Mouse (Mus musculus) liver, adult 2 months (tissue): ENCODE measurements around the gene Rsph9. TPM values are rescaled to one million over a fixed set of nuclear protein-coding genes. Genes with fewer than 3 reads are reported as not detected.

Experiments
- DNase-seq: peaks from one replicate; pipeline ENCODE4 v3.0.0-alpha.2; 2011; ENCODE audit warnings: low read depth, low spot score; ENCODE audit errors: extremely low read depth
- H3K27ac ChIP-seq: fragments of 200-500 bp; replicated peaks from 2 replicates; pipeline ENCODE4 v1.5.1; 2012; ENCODE audit warnings: low read depth, mild to moderate bottlenecking, control low read depth, inconsistent platforms, low read length; ENCODE audit not compliant: insufficient read depth
- H3K27me3 ChIP-seq: fragments of 200-500 bp; 2 replicates; pipeline ENCODE4 v1.6.1; 2012; ENCODE audit warnings: mild to moderate bottlenecking, moderate library complexity, low read length, inconsistent platforms; ENCODE audit not compliant: control insufficient read depth, insufficient read depth
- H3K36me3 ChIP-seq: fragments of 200-500 bp; 2 replicates; pipeline ENCODE4 v1.6.1; 2012; ENCODE audit warnings: low read length, inconsistent platforms; ENCODE audit not compliant: control insufficient read depth, insufficient read depth
- H3K4me1 ChIP-seq: fragments of 200-500 bp; 2 replicates; pipeline ENCODE4 v1.6.1; 2011; ENCODE audit warnings: low read length; ENCODE audit not compliant: control insufficient read depth, insufficient read depth
- H3K4me3 ChIP-seq: fragments of 200-500 bp; 2 replicates; pipeline ENCODE4 v1.5.1; 2011; ENCODE audit warnings: low read depth, mild to moderate bottlenecking, control low read depth, low read length, moderate library complexity; ENCODE audit not compliant: insufficient read depth
- H3K79me2 ChIP-seq: fragments of 200-500 bp; 2 replicates; pipeline ENCODE4 v1.6.1; 2012; ENCODE audit warnings: inconsistent platforms, mild to moderate bottlenecking, low read length, moderate library complexity; ENCODE audit not compliant: control insufficient read depth, insufficient read depth
- H3K9ac ChIP-seq: fragments of 200-500 bp; 2 replicates; pipeline ENCODE4 v1.6.1; 2012; ENCODE audit warnings: low read depth, mild to moderate bottlenecking, control low read depth, inconsistent platforms, low read length
- CTCF ChIP-seq: fragments of 200-500 bp; IDR thresholded peaks from 2 replicates; pipeline ENCODE4 v1.5.1; 2011; ENCODE audit warnings: low read depth, low read length, control low read depth
- POLR2A ChIP-seq: fragments of 200-500 bp; IDR thresholded peaks from 2 replicates; pipeline ENCODE4 v1.6.1; 2011; ENCODE audit warnings: low read length, control low read depth; ENCODE audit not compliant: insufficient read depth; ENCODE audit errors: extremely low read depth
- WGBS: fragments of 180-500 bp; shearing (Covaris S2); methylation state at CpG from one replicate; pipeline ENCODE4 v1.1.7; 2018; 5-methylcytosine and 5-hydroxymethylcytosine counted together
- polyA plus RNA-seq: library from polyadenylated mRNA; depleted of rRNA; stranded (reverse); fragments of >200 nt; gene quantifications from 2 replicates; pipeline ENCODE4 v1.2.3, GENCODE M21; 2012
- total RNA-seq: library from RNA; depleted of rRNA; stranded (reverse); fragments of >200 nt; gene quantifications from 2 replicates; pipeline ENCODE4 v1.2.3, GENCODE M21; 2014

The Rsph9 gene
- total and polyA plus RNA-seq, 2 experiments: 0.83 to 0.93 TPM

- Histone ChIP-seq H3K4me1 (peaks cover 16% of the 10 kb centered on the region), H3K9ac (no peak overlapping the region), H3K4me3 (no peak overlapping the region), H3K27ac (no peak overlapping the region; the same call in 1 of the 2 replicates), H3K27me3 (no peaks in the 10 kb centered on the region), H3K36me3 (peaks cover 17% of the 10 kb centered on the region; the same call in 1 of the 2 replicates), H3K79me2 (no peaks in the 10 kb centered on the region; the same call in 1 of the 2 replicates)
- no peak for TF ChIP-seq POLR2A
- TF ChIP-seq CTCF: no peak
- 48% methylated on average over 7 of the region's 7 CpGs for WGBS
- DNase-seq: no peak
These were observed 18.5 kb upstream of the Rsph9 start for GRCm38 (mm10) chr17:46162551-46162950.

GRCm38 (mm10) chr17:46161710-46162109, 17.7 kb upstream of the Rsph9 start:
- Histone ChIP-seq H3K27ac (peak overlapping the region; percentile 65), H3K9ac (peak overlapping the region; percentile 78), H3K36me3 (peaks cover 11% of the 10 kb centered on the region; the same call in 1 of the 2 replicates), H3K79me2 (no peaks in the 10 kb centered on the region; the same call in 1 of the 2 replicates), H3K4me1 (peaks cover 16% of the 10 kb centered on the region), H3K27me3 (no peaks in the 10 kb centered on the region), H3K4me3 (peak overlapping the region; percentile 73)
- TF ChIP-seq CTCF (no peak), POLR2A (no peak)
- DNase-seq: no peak
- WGBS: 37% methylated on average over 9 of the region's 9 CpGs

GRCm38 (mm10) chr17:46161179-46161578, 17.2 kb upstream of the Rsph9 start:
- under 1% methylated on average over 19 of the region's 19 CpGs for WGBS
- H3K4me3 ChIP-seq: peak overlapping the region; percentile 73
- H3K36me3 ChIP-seq: peaks cover 6% of the 10 kb centered on the region; the same call in 1 of the 2 replicates
- H3K27me3 ChIP-seq: no peaks in the 10 kb centered on the region
- no peaks in the 10 kb centered on the region; the same call in 1 of the 2 replicates for H3K79me2 ChIP-seq
- peaks cover 16% of the 10 kb centered on the region for H3K4me1 ChIP-seq
- TF ChIP-seq POLR2A (no peak), CTCF (no peak)
- no peak for DNase-seq
- H3K9ac ChIP-seq: peak overlapping the region; percentile 78
- H3K27ac ChIP-seq: peak overlapping the region; percentile 65

GRCm38 (mm10) chr17:46160686-46161085, 16.7 kb upstream of the Rsph9 start, which contains the start of gene Gtpbp2:
TSS of gene Gtpbp2 (plus strand) at chr17:46161032.
- no peaks in the 10 kb centered on the region for H3K27me3 ChIP-seq
- peak within 1 kb of the TSS; percentile 97 for H3K27ac ChIP-seq
- H3K4me3 ChIP-seq: peak within 1 kb of the TSS; percentile 73
- 1% methylated on average over 23 of the region's 23 CpGs for WGBS
- H3K4me1 ChIP-seq: peaks cover 16% of the 10 kb centered on the region
- TF ChIP-seq CTCF (no peak), POLR2A (no peak)
- H3K36me3 ChIP-seq: peaks cover 3% of the 10 kb centered on the region; the same call in 1 of the 2 replicates
- H3K9ac ChIP-seq: peak within 1 kb of the TSS; percentile 78
- H3K79me2 ChIP-seq: no peaks in the 10 kb centered on the region; the same call in 1 of the 2 replicates
- peak; percentile 99 for DNase-seq

GRCm38 (mm10) chr17:46160090-46160662, 16.2 kb upstream of the Rsph9 start:
- Histone ChIP-seq H3K4me1 (peaks cover 16% of the 10 kb centered on the region), H3K9ac (peak overlapping the region; percentile 68), H3K27ac (peak overlapping the region; percentile 97), H3K4me3 (peak overlapping the region; percentile 47), H3K79me2 (no peaks in the 10 kb centered on the region; the same call in 1 of the 2 replicates), H3K27me3 (no peaks in the 10 kb centered on the region), H3K36me3 (peaks cover 2% of the 10 kb centered on the region; the same call in 1 of the 2 replicates)
- DNase-seq: peak; percentile 97
- under 1% methylated on average over 16 of the region's 16 CpGs for WGBS
- 0 out of 2 replicates have a peak, but pooled peaks have one; percentile 41 for TF ChIP-seq POLR2A
- TF ChIP-seq CTCF: peak; percentile 32

GRCm38 (mm10) chr17:46159236-46159635, 15.2 kb upstream of the Rsph9 start:
- H3K9ac ChIP-seq: no peak overlapping the region; the same call in 1 of the 2 replicates
- no peaks in the 10 kb centered on the region for H3K36me3 ChIP-seq
- no peaks in the 10 kb centered on the region; the same call in 1 of the 2 replicates for H3K79me2 ChIP-seq
- H3K27me3 ChIP-seq: no peaks in the 10 kb centered on the region
- H3K4me3 ChIP-seq: no peak overlapping the region
- WGBS: 19% methylated on average over 2 of the region's 2 CpGs
- DNase-seq: no peak
- TF ChIP-seq POLR2A (no peak), CTCF (no peak)
- peaks cover 16% of the 10 kb centered on the region for H3K4me1 ChIP-seq
- H3K27ac ChIP-seq: peak overlapping the region; percentile 97; the same call in 1 of the 2 replicates
